Mouse (Mus musculus) splenic B cell, adult 2 months (primary cell): ENCODE measurements around the gene Rhoc.
A peak's percentile ranks its signal among the peaks of the same experiment; 100 is the strongest.

Experiments used
- DNase-seq: peaks from one replicate; pipeline ENCODE4 v3.0.0-alpha.2; 2011; ENCODE audit warnings: low read depth, low spot score
- H3K27me3 ChIP-seq: 2 replicates; pipeline ENCODE4 v1.6.1; 2012; ENCODE audit warnings: mild to moderate bottlenecking, low read length, moderate library complexity, mixed read lengths; ENCODE audit not compliant: control insufficient read depth, poor library complexity, insufficient read depth, severe bottlenecking
- H3K36me3 ChIP-seq: 2 replicates; pipeline ENCODE4 v1.6.1; 2012; ENCODE audit warnings: mild to moderate bottlenecking, low read length, moderate library complexity, mixed read lengths; ENCODE audit not compliant: control insufficient read depth, poor library complexity, insufficient read depth, severe bottlenecking

Gene Rhoc

DNA sequence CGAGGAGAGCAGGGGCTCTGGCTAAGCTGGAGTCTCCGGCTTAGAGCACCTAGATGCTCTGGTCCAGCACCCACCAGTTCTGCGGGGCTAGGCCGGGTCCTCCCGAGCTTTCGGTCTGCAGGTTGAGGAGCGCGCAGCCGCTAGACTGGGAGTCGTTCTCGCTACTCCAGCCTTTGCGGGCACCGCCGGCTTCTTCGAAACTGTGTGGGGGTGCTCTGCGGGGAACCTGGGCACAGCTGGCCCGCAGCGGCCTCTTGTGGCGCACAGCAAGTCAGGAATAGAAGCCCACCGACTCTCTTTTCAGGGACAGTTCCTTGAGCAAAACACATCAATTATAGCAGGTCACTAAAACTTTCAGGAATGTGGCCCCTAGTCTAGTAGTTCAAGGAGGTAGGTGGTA lies 10.8 kb upstream of the Rhoc start:
- Histone ChIP-seq H3K27me3 (no peaks in the 10 kb centered on the region; the same call in none of the 2 replicates), H3K36me3 (no peaks in the 10 kb centered on the region)
- peak; percentile 37 for DNase-seq

- peak; percentile 75 for DNase-seq
- H3K27me3 ChIP-seq, result no peaks in the 10 kb centered on the region; the same call in none of the 2 replicates
- no peaks in the 10 kb centered on the region for H3K36me3 ChIP-seq
Observed at GRCm38 (mm10) chr3:104779949-104780348, 8.2 kb upstream of the Rhoc start.

GRCm38 (mm10) chr3:104780561-104781420 lies 7.4 kb upstream of the Rhoc start, which contains the start of gene Ppm1j:
TSS of gene Ppm1j (plus strand) at chr3:104781056.
- DNase-seq, result peak; percentile 51
- no peaks in the 10 kb centered on the region for H3K36me3 ChIP-seq
- no peaks in the 10 kb centered on the region; the same call in none of the 2 replicates for H3K27me3 ChIP-seq

GRCm38 (mm10) chr3:104781471-104781903 lies 6.7 kb upstream of the Rhoc start, which contains the start of gene Fam19a3:
TSS of gene Fam19a3 (minus strand) at chr3:104781840.
- Histone ChIP-seq H3K36me3 (no peaks in the 10 kb centered on the region), H3K27me3 (no peaks in the 10 kb centered on the region; the same call in none of the 2 replicates)
- DNase-seq, result peak; percentile 31

- H3K36me3 ChIP-seq, result no peaks in the 10 kb centered on the region
- no peaks in the 10 kb centered on the region; the same call in 1 of the 2 replicates for H3K27me3 ChIP-seq
- peak; percentile 30 for DNase-seq
Observed at GRCm38 (mm10) chr3:104782061-104782681, 6.0 kb upstream of the Rhoc start.

DNA sequence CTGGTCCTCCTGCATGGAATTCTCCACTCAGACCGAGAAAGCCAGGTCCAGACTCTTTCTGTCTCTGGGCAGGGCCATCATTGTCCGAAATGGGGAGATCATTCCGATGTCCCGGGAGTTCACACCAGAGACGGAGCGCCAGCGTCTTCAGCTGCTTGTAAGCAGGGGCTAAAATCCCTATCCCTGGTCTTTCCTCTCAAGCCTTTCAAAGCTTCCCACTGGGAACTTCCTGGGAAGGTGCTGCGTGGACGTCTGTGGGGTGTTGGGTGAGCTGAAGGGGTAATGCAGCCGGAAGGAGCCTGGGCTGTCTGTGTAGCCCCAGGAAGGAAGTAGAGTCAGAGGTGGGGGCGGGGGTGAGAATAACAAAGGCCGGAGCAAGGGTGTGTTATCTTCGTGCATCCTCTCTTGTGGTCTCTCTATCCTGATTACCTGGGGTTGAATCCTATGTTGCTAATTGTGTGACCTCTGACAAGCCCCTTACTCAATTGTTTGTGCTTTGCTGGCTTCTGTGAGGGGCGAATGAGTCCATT lies 4.1 kb upstream of the Rhoc start:
- DNase-seq, result no peak
- no peaks in the 10 kb centered on the region for H3K36me3 ChIP-seq
- H3K27me3 ChIP-seq, result no peaks in the 10 kb centered on the region; the same call in 1 of the 2 replicates

DNA sequence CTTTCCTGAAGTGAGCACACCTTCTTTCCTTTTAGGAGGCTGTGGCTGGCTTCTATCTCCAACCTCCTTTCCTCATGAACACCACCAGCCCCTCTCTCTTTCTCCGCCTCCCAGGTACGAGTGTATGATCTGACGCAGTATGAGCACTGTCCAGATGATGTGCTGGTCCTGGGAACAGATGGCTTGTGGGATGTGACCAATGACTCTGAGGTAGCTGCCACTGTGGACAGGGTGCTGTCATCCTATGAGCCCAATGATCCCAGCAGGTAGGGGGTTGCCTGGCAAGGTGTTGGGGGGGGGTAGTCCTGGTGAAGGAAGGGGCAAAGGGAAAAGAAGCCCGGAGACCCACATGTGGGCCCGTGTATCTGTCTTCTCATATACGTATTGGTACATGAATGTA lies 2.9 kb upstream of the Rhoc start:
- H3K27me3 ChIP-seq, result no peaks in the 10 kb centered on the region; the same call in 1 of the 2 replicates
- H3K36me3 ChIP-seq, result no peaks in the 10 kb centered on the region
- DNase-seq, result no peak

DNA sequence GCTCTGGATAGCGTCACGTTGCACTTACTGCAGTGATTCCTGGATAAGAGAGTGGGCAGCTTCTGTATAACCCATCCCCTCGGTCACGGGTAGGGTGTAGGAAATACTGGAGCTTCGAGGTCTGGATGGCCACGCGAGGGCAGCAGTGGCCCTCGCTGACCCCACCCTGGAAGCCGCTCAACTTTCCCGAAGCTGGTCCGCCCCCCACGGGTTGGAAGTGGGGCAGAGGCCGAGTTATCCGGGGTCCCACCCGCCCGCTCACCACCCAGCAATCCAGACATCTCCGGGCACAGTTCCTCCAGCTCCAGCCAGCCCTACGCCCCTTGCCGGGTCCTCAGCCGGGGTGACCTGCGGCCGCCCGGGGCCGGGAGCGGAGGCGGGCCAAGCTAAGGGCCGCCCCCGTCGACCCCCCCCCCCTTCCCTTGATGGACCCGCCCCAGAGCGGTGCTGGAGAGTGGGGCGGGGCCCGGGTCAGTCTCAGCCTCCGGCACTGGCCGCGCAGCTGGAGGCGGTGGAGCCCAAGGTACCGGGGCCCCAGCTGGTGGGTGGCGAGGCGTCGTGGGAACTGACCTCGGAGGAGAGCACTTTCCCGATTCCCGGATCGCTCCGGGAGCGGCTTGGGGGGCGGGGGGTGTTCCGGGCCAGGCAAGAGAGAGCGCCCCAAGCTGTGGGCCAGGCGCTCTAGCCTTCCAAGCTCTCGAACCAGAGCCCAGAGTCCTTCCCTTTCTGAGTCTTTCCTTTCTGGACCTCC lies 561 bp downstream of the Rhoc start:
- DNase-seq, result peak; percentile 47
- peaks cover 2% of the 10 kb centered on the region; the same call in 1 of the 2 replicates for H3K36me3 ChIP-seq
- H3K27me3 ChIP-seq, result no peaks in the 10 kb centered on the region

- DNase-seq, result no peak
- peaks cover 2% of the 10 kb centered on the region; the same call in 1 of the 2 replicates for H3K36me3 ChIP-seq
Observed at GRCm38 (mm10) chr3:104789312-104789605, 1.1 kb downstream of the Rhoc start.

DNA sequence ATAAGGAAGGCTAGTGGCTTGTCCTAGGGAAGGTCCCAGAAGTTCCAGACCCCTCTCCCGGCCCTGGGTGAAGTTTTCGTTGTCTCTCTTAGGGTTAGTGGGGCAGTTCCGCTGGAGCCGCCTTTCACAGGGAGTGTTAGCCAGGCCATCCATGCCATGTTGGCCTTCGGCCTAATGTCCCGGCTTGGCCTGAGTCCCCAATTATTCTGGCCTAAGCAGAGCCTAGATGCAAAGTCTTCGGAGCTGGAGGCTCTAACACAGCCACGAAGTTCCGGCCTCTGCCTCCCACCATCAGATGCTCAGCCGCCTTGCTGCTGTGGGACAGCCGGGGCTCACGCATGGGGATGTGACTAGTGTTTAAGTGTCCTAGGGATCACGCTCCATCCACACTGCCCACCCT lies 1.6 kb downstream of the Rhoc start:
- DNase-seq, result no peak
- H3K36me3 ChIP-seq, result peaks cover 3% of the 10 kb centered on the region; the same call in 1 of the 2 replicates
- no peaks in the 10 kb centered on the region for H3K27me3 ChIP-seq

More at GRCm38 (mm10) chr3:104789312-104789605, 1.1 kb downstream of the Rhoc start:
- H3K27me3 ChIP-seq, result no peaks in the 10 kb centered on the region

GRCm38 (mm10) chr3:104790401-104790937 lies 2.3 kb downstream of the Rhoc start:
- DNase-seq, result no peak
- Histone ChIP-seq H3K27me3 (no peaks in the 10 kb centered on the region), H3K36me3 (peaks cover 3% of the 10 kb centered on the region; the same call in 1 of the 2 replicates)

DNA sequence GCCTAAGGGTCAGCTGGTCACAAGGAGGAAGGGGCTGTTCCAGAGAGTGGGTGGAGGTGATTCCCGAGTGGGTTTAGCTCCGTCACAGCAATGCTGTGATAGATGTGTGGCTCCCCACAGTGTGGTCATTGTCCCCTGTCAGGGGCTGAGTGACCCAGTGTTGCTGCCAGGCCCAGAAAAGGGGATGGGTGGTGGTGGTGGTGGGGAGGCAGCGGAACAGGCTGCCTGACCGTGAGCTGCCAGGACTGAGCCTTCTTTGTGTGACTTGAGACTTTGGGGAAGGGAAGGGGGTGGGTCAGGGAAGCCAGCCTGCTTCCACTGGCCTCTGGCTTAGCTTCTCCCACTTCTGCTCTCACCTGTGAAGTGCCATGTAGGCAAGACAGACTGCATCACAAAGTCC lies 2.8 kb downstream of the Rhoc start:
- Histone ChIP-seq H3K27me3 (no peaks in the 10 kb centered on the region), H3K36me3 (peaks cover 3% of the 10 kb centered on the region; the same call in 1 of the 2 replicates)
- DNase-seq, result no peak

DNA sequence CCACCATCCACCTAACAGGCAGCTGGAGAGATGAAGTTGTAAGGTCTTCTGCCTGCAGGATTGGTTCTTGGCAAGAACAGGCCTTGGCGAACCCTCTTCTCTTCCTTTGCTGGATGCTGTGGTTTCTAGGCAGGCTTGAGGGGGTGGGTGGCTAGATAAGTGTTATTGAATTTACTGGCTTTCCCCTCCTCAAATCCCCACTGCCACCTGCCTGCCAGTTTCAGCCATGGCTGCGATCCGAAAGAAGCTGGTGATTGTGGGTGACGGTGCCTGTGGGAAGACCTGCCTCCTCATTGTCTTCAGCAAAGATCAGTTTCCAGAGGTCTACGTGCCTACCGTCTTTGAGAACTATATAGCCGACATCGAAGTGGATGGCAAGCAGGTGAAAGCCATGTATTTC lies 3.5 kb downstream of the Rhoc start:
- DNase-seq, result no peak
- Histone ChIP-seq H3K36me3 (peaks cover 3% of the 10 kb centered on the region; the same call in 1 of the 2 replicates), H3K27me3 (no peaks in the 10 kb centered on the region)
